Mouse (Mus musculus) heart, embryonic 11.5 days (tissue): ENCODE data around the gene Nomo1. TPM values are rescaled to one million over a fixed set of nuclear protein-coding genes. Genes with fewer than 3 reads are reported as not detected.

Experiments used
- ATAC-seq: fragments of 200-750 bp; cut with Nextera tagmentation; replicated peaks from 2 replicates; pipeline ENCODE4 v1.8.0; 2017; ENCODE audit warnings: moderate library complexity; ENCODE audit not compliant: insufficient number of reproducible peaks, low FRiP score, low TSS enrichment
- H3K27ac ChIP-seq: fragments of 300-500 bp; sonication (generic); 2 replicates; pipeline ENCODE4 v1.5.1; 2014; ENCODE audit warnings: mild to moderate bottlenecking, low read depth, low read length
- H3K27me3 ChIP-seq: fragments of 300-500 bp; sonication (generic); 2 replicates; pipeline ENCODE4 v1.6.1; 2014; ENCODE audit warnings: mild to moderate bottlenecking, low read length, mixed read lengths; ENCODE audit not compliant: control insufficient read depth, insufficient read depth
- H3K36me3 ChIP-seq: fragments of 300-500 bp; sonication (generic); 2 replicates; pipeline ENCODE4 v1.6.1; 2014; ENCODE audit warnings: mild to moderate bottlenecking, low read length, moderate library complexity, mixed read lengths; ENCODE audit not compliant: control insufficient read depth, insufficient read depth
- H3K4me1 ChIP-seq: fragments of 300-500 bp; sonication (generic); 2 replicates; pipeline ENCODE4 v1.6.1; 2014; ENCODE audit warnings: low read length; ENCODE audit not compliant: control insufficient read depth, insufficient read depth
- H3K4me2 ChIP-seq: fragments of 300-500 bp; sonication (generic); 2 replicates; pipeline ENCODE4 v1.6.1; 2014; ENCODE audit warnings: mild to moderate bottlenecking, moderate library complexity
- H3K4me3 ChIP-seq: fragments of 300-500 bp; sonication (generic); 2 replicates; pipeline ENCODE4 v1.5.1; 2014; ENCODE audit warnings: low read depth, low read length
- H3K9ac ChIP-seq: fragments of 300-500 bp; sonication (generic); 2 replicates; pipeline ENCODE4 v1.6.1; 2014; ENCODE audit warnings: mild to moderate bottlenecking, low read depth, low read length, moderate library complexity
- H3K9me3 ChIP-seq: fragments of 300-500 bp; sonication (generic); replicated peaks from 2 replicates; pipeline ENCODE4 v1.6.1; 2016; ENCODE audit warnings: low read length; ENCODE audit not compliant: control insufficient read depth
- WGBS: fragments of 180-500 bp; shearing (Covaris S2); extraction: QIAGEN DNeasy Blood & Tissue Kit; methylation state at CpG from one replicate; pipeline ENCODE4 v1.1.7; 2014; ENCODE audit not compliant: insufficient replicate concordance; 5-methylcytosine and 5-hydroxymethylcytosine counted together
- polyA plus RNA-seq: library from polyadenylated mRNA; unstranded; fragments of >200 nt; fragmentation: Nextera tagmentation; extraction: Ambion mirVana; gene quantifications from 2 replicates; pipeline ENCODE4 v1.2.1, GENCODE M21; 2014

Nomo1 gene
- 19.2 and 20.8 TPM in 2 replicates for polyA plus RNA-seq

DNA sequence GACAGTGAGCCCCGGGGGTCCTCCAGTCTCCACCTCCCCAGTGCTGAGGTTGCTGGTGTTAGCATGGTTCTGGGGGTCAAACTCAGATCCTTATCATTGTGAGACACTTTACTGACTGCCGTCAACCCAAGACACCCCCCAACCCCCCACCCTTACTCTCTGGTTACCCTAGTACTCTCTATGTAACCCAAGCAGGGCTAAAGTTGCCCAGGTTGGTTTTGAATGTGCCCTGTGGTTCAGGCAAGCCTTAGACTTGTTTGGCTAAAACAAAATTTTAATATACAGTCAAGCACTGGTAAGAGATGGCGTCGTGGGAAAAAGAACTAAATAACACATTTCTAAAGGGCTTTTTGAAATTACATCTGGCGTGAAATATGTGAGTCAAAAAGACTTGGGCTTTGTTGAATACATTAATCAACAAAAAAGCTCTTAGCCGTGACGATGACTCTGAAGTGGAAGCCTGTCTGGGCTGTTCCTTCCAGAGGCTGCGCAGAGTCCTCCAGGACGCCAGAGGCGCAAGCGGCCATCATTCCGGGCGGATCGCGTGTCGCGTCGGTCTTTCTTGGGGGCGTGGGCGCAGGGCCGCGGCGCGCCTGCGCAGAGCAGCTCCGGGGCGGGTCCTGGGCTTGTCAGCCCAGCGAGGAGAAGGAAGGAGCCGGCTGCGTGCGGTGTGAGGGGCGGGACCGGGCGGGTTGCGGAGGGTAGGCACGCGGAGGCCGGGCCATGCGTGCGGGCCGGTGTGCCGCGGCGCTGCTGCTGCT, at the start of gene Nomo1:
TSS of gene Nomo1 (plus strand) at position 590 of the 761 bp plus-strand sequence.
- ATAC-seq: peak; percentile 90
- Histone ChIP-seq H3K4me2 (peak within 1 kb of the TSS; percentile 95), H3K4me3 (peak within 1 kb of the TSS; percentile 80), H3K4me1 (peaks cover 9% of the 10 kb centered on the region), H3K9ac (peak within 1 kb of the TSS; percentile 83), H3K27me3 (0 out of 2 replicates have a peak, but pooled peaks cover 3% of the 10 kb centered on the region), H3K36me3 (no peaks in the 10 kb centered on the region), H3K27ac (no peak within 1 kb of the TSS), H3K9me3 (no peaks in the 10 kb centered on the region)
- WGBS: 6% methylated on average over 43 of the region's 44 CpGs

DNA sequence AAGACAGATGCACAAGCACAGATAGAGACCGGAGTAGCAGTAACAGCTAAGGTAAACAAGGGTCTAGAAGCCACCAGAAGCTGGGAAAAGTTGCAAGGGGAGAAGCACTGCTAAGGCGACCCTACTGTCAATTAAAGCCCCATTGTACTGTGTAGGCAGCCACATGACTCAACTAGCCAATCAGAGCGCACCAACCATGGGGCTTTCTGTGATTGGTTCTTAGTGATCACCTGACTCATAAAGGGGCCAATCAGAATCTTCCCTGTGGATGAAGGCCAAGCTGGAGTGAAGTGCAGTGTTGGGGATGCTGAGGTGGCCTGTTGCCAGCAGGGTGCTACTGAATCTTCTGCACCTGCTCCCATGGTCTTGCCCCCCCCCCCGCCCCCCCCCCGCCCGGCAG, 46.6 kb upstream of the Nomo1 start:
- Histone ChIP-seq H3K27ac (no peak overlapping the region), H3K9me3 (no peaks in the 10 kb centered on the region), H3K36me3 (no peaks in the 10 kb centered on the region), H3K4me3 (no peak overlapping the region), H3K27me3 (peaks cover 2% of the 10 kb centered on the region), H3K4me2 (no peak overlapping the region), H3K9ac (no peak overlapping the region), H3K4me1 (no peaks in the 10 kb centered on the region)
- 74% methylated on average over 6 of the region's 6 CpGs for WGBS
- no peak for ATAC-seq

GRCm38 (mm10) chr7:45988344-45988743, 45.2 kb upstream of the Nomo1 start:
- Histone ChIP-seq H3K36me3 (no peaks in the 10 kb centered on the region), H3K27me3 (peaks cover 2% of the 10 kb centered on the region), H3K4me1 (no peaks in the 10 kb centered on the region), H3K4me3 (no peak overlapping the region), H3K4me2 (no peak overlapping the region), H3K9me3 (no peaks in the 10 kb centered on the region), H3K9ac (no peak overlapping the region), H3K27ac (no peak overlapping the region)
- 92% methylated on average over 1 of the region's 1 CpGs for WGBS
- no peak for ATAC-seq

DNA sequence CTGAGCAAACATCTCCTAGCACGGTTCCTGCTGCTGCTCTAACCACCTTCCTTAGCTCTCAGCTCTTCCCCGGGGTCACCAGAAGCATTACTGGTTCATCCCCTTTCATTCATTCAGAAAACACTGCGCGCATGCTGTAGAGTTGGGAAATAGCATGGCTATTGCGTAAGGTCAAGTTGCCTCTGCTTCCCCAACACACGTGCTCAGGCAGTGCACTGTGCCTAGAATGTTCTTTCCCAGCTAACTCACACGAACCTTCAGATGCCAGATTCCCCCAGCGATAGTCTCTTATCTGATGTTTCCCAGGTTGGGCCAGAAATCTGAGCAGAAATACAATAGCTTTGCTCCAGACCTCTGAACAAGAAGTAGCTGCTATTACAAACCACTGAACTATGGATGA, 41.0 kb upstream of the Nomo1 start:
- peaks cover 2% of the 10 kb centered on the region for H3K27me3 ChIP-seq
- no peaks in the 10 kb centered on the region for H3K9me3 ChIP-seq
- no peak overlapping the region for H3K4me2 ChIP-seq
- H3K4me1 ChIP-seq: no peaks in the 10 kb centered on the region
- no peak overlapping the region for H3K27ac ChIP-seq
- 76% methylated on average over 8 of the region's 8 CpGs for WGBS
- no peak for ATAC-seq
- H3K36me3 ChIP-seq: no peaks in the 10 kb centered on the region
- H3K4me3 ChIP-seq: no peak overlapping the region
- H3K9ac ChIP-seq: no peak overlapping the region

DNA sequence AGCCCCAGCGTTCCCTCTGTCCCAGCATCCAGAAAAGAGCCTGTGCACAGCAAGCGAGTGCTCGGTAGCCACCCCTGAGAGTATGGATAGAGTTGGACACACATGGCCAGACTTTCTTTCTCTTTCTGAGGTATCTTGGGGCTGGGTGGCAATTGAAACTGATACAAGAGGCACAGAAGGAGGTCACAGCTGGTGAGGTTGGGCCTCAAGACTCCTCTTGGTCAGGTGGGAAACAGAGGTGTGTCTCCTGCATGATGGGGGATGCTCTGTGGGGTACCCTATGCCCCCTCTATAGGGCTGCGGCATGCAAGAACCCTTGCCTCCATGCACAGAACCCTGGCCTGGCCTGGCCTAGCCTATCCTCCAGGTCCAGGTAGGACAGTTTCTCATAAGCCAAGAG, 32.9 kb upstream of the Nomo1 start:
- 83% methylated on average over 4 of the region's 4 CpGs for WGBS

DNA sequence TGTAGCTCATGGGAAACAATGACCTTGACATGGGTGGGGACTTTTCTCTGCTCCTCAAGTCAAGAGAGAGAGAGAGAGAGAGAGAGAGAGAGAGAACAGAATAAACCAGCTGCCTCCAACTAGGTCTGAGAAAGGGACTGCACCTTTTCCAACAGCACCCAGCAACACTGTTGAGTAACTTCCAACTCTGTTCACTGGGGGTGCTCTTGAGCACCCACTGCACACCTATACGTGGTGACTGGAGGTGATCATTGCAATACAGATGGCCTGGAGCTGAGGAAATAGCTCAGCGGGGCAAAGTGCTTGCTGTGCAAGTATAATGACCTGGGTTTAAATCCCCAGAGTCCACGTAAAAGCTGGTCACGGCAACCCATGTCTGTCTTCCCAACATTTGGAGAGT, 30.8 kb upstream of the Nomo1 start:
- 0 out of 2 replicates have a peak, but pooled peaks cover 5% of the 10 kb centered on the region for H3K27me3 ChIP-seq
- H3K27ac ChIP-seq: no peak overlapping the region
- no peaks in the 10 kb centered on the region for H3K9me3 ChIP-seq
- H3K4me3 ChIP-seq: no peak overlapping the region
- no peak for ATAC-seq
- no peak overlapping the region for H3K9ac ChIP-seq
- no peaks in the 10 kb centered on the region for H3K4me1 ChIP-seq
- H3K4me2 ChIP-seq: no peak overlapping the region
- 59% methylated on average over 4 of the region's 4 CpGs for WGBS
- H3K36me3 ChIP-seq: no peaks in the 10 kb centered on the region

More for the DNA sequence above, 32.9 kb upstream of the Nomo1 start:
- no peaks in the 10 kb centered on the region for H3K9me3 ChIP-seq
- no peak overlapping the region for H3K4me3 ChIP-seq
- H3K36me3 ChIP-seq: no peaks in the 10 kb centered on the region
- ATAC-seq: no peak
- H3K27me3 ChIP-seq: 0 out of 2 replicates have a peak, but pooled peaks cover 2% of the 10 kb centered on the region
- H3K4me2 ChIP-seq: no peak overlapping the region
- no peak overlapping the region for H3K9ac ChIP-seq
- no peak overlapping the region for H3K27ac ChIP-seq
- H3K4me1 ChIP-seq: no peaks in the 10 kb centered on the region

DNA sequence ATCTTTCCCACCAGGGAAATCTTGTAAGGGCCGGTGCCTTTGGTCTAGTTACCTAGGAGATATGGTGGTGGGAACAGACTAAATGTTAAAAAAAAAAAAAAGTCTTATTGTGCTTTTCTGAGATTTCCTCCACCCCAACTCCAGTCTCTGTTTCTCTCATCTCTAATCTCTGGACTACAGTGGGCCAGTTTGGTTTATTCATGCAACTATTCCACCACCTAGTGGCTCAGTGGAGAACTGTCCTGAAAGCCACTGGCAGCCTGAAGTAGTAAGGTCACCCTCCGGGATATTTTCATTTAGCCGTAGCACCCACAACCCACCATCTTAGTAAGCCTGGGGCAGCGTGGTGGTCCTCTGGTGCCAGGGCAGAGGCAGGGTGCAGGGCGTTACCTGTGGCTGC, 23.9 kb upstream of the Nomo1 start:
- no peak overlapping the region for H3K4me3 ChIP-seq
- no peaks in the 10 kb centered on the region; the same call in 1 of the 2 replicates for H3K4me1 ChIP-seq
- 19% methylated on average over 5 of the region's 5 CpGs for WGBS
- H3K4me2 ChIP-seq: no peak overlapping the region
- H3K27ac ChIP-seq: no peak overlapping the region
- H3K27me3 ChIP-seq: 0 out of 2 replicates have a peak, but pooled peaks cover 8% of the 10 kb centered on the region
- ATAC-seq: no peak
- no peak overlapping the region for H3K9ac ChIP-seq
- H3K36me3 ChIP-seq: no peaks in the 10 kb centered on the region
- H3K9me3 ChIP-seq: no peaks in the 10 kb centered on the region

DNA sequence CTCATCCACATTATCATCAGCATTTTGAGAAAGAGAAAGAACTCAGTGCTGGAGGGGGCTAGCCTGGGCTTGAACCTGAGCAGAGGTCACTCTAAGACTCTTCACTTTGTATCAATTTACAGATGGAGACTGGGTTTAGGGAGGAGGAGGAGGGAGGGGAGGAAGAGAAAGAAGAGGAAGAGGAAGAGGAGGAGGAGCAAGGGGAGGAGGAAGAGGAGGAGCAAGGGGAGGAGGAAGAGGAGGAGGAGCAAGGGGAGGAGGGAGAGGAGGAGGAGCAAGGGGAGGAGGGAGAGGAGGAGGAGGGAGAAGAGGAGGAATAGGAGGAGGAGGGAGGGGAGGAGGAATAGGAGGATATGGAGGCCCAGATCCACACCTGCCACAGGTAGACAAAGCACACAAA, 21.4 kb upstream of the Nomo1 start:
- ATAC-seq: no peak
- H3K36me3 ChIP-seq: no peaks in the 10 kb centered on the region
- H3K4me2 ChIP-seq: no peak overlapping the region
- no peak overlapping the region for H3K9ac ChIP-seq
- no peaks in the 10 kb centered on the region; the same call in 1 of the 2 replicates for H3K4me1 ChIP-seq
- H3K27ac ChIP-seq: no peak overlapping the region
- no peak overlapping the region for H3K4me3 ChIP-seq
- 0 out of 2 replicates have a peak, but pooled peaks cover 4% of the 10 kb centered on the region for H3K27me3 ChIP-seq
- H3K9me3 ChIP-seq: no peaks in the 10 kb centered on the region
